Mouse (Mus musculus): ENCODE data around the gene Wdr86.

GRCm38 (mm10) chr5:24711615-24712014 is 18.9 kb downstream of the Wdr86 start:
- no peak for TF ChIP-seq CTCF (IDR thresholded peaks at IDR 0.05; ENCODE audit: low read depth, low read length)
- no peak for TF ChIP-seq TAL1 (conservative IDR thresholded peaks at IDR 0.05; ENCODE audit: low read depth, low read length)
- TF ChIP-seq POLR2AphosphoS5 (IDR thresholded peaks at IDR 0.05; ENCODE audit: insufficient replicate concordance, low read depth, low read length) = no peak
